30 mouse cellular contexts compared by ENCODE assay signal in the genomic region with DNA sequence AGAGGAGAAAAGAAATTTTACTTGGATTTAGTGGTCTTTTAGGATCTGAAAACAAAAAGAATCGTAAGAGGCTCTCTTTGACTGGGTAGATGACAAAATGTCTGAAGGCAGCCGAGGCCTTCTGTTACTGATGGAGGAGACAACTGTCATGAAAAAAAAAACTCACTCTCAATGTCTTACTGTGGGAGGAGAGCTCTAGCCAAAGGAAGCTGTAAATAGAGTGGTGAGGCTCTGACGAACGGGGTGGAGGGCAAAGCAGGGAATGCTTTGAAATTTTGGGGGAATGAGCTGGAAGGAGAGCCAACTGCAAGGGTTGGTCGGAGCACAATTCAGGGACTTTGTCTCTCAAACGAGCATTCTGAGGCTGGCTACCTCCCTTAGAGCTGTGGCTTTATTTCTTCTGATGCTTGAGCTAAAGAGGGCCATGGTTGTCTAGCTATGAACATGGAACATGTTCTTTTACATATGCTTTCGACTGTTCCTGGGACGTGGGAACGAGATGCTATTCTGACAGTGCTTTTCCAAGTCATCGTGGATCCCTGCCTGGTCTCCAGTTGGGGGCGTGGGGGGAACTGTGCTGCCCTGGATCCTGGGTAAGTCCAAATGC. TPM values are rescaled to one million over a fixed set of nuclear protein-coding genes. Genes with fewer than 3 reads are reported as not detected.
DNase-seq lines count a peak whose midpoint lies in the region; ATAC-seq and TF ChIP-seq lines count a peak whose summit lies in the region.
"Had no signal": no experiment of that assay in that cellular context is flagged by ENCODE, and none has a peak within 500 bp of the region (broad histone marks: within the 10 kb centered on the region; RNA-seq: fewer than 3 reads in every experiment).

No protein-coding gene starts in this region.

- peak overlapping the region; percentile 64; the same call in 1 of the 2 replicates for H3K27ac ChIP-seq in left cerebral cortex, adult 2 months
- H3K27ac ChIP-seq: embryonic facial prominence, embryonic 10.5 days; embryonic facial prominence, embryonic 13.5 days; forebrain, embryonic 12.5 days; forebrain, embryonic 15.5 days; gastrocnemius, adult 2 months; heart, embryonic 15.5 days; hindbrain, embryonic 10.5 days; hindbrain, embryonic 13.5 days had no signal

- TF ChIP-seq CTCF in left cerebral cortex, adult 2 months (IDR thresholded peaks at IDR 0.05): no peak

- peak; percentile 91 for ATAC-seq in frontal cortex, adult (ENCODE audit: low TSS enrichment)
- ATAC-seq: forebrain, embryonic 15.5 days; hindbrain, embryonic 16.5 days; Patski had no signal

- intact Hi-C loops in left cerebral cortex, adult 2 months (cut with DNase I): no loop called here

- DNase-seq in frontal cortex, postnatal 14 days (ENCODE audit: low spot score in 2 of 2): no peak
- no peak for DNase-seq in left cerebral cortex, adult 2 months (ENCODE audit: extremely low spot score in 1 of 2, low spot score in 2 of 2)
- DNase-seq in left cerebral cortex, adult 8-10 months (ENCODE audit: low spot score in 2 of 2): no peak
- DNase-seq in right cerebral cortex, adult 18-20 months: peak; percentile 18
- DNase-seq in right cerebral cortex, adult 2 months (ENCODE audit: low spot score in 2 of 2): no peak
- no peak for DNase-seq in B cell, adult 2 months
- DNase-seq: adrenal gland, postnatal 10 days; adrenal gland, postnatal 36 days; cerebellum, adult 11 months; cerebellum, adult 2 months; cerebellum, adult 9-11 months; cerebellum, postnatal 25 days; embryo, embryonic 11 days; gastrocnemius, adult 2 months; gastrocnemius, postnatal 14 days; heart, adult 11 months; heart, postnatal 10 days; heart, postnatal 36 days had no signal

- H3K4me3 ChIP-seq in left cerebral cortex, adult 2 months: no peak overlapping the region
- H3K4me3 ChIP-seq: embryonic facial prominence, embryonic 10.5 days; embryonic facial prominence, embryonic 13.5 days; erythroblast, embryonic 14.5 days; forebrain, embryonic 12.5 days; forebrain, embryonic 15.5 days; gastrocnemius, adult 2 months; heart, embryonic 12.5 days; heart, embryonic 15.5 days; hindbrain, embryonic 10.5 days; hindbrain, embryonic 13.5 days had no signal

RNA-seq across cellular contexts. Expression of gene Rtraf, which starts 50.7 kb away (rescaled TPM):
- total RNA-seq in left cerebral cortex, adult 2 months (2021): 10 to 100 TPM; 42.9 to 45.1 TPM
- total RNA-seq in left cerebral cortex, adult 8-10 months (2022): 10 to 100 TPM; 44.3 to 47.0 (median 44.6) TPM
